Mouse (Mus musculus) MEL (cell line): ENCODE data around the gene Gpsm3. TPM values are rescaled to one million over a fixed set of nuclear protein-coding genes. Genes with fewer than 3 reads are reported as not detected.
A peak's percentile ranks its signal among the peaks of the same experiment; 100 is the strongest.

ENCODE experiments used
- DNase-seq: peaks from one replicate; pipeline ENCODE4 v3.0.0; 2011; ENCODE audit warnings: low read depth, low spot score
- H3K27ac ChIP-seq: 2 replicates; pipeline ENCODE4 v1.5.1; 2012; ENCODE audit warnings: low read depth, mild to moderate bottlenecking, control low read depth, low read length, moderate library complexity; ENCODE audit not compliant: control insufficient read depth
- H3K27me3 ChIP-seq, 2 experiments: fragments of 150-350 bp in 1 of 2; sonication (generic) in 1 of 2; 2 replicates each; pipeline ENCODE4 v1.6.1; 2012; ENCODE audit warnings: low read length in 2 of 2, mild to moderate bottlenecking in 2 of 2, improper control_type of control experiment in 1 of 2, moderate library complexity in 1 of 2; ENCODE audit not compliant: insufficient read depth in 2 of 2, control insufficient read depth in 1 of 2
- H3K36me3 ChIP-seq, 2 experiments: 2 replicates each; pipeline ENCODE4 v1.6.1; 2012 to 2014; ENCODE audit warnings: low read length in 2 of 2, improper control_type of control experiment in 1 of 2, inconsistent platforms in 1 of 2, mild to moderate bottlenecking in 1 of 2; ENCODE audit not compliant: insufficient read depth in 2 of 2, control insufficient read depth in 1 of 2
- H3K4me1 ChIP-seq, 2 experiments: fragments of 150-350 bp in 1 of 2; sonication (generic) in 1 of 2; 2 replicates each; pipeline ENCODE4 v1.6.1; 2012; ENCODE audit warnings: low read length in 2 of 2, improper control_type of control experiment in 1 of 2, mild to moderate bottlenecking in 1 of 2; ENCODE audit not compliant: insufficient read depth in 2 of 2, control insufficient read depth in 1 of 2
- H3K4me3 ChIP-seq, 2 experiments: fragments of 150-350 bp in 1 of 2; sonication (generic) in 1 of 2; 2 replicates each; pipeline ENCODE4 v1.5.1; 2012; ENCODE audit warnings: low read depth in 2 of 2, low read length in 2 of 2, mild to moderate bottlenecking in 2 of 2, moderate library complexity in 2 of 2, control low read depth in 1 of 2, improper control_type of control experiment in 1 of 2; ENCODE audit not compliant: control insufficient read depth in 1 of 2, insufficient read depth in 1 of 2
- H3K79me2 ChIP-seq: 2 replicates; pipeline ENCODE4 v1.6.1; 2012; ENCODE audit warnings: mild to moderate bottlenecking, low read length, moderate library complexity; ENCODE audit not compliant: control insufficient read depth, poor library complexity, insufficient read depth
- H3K9ac ChIP-seq: 2 replicates; pipeline ENCODE4 v1.6.1; 2012; ENCODE audit warnings: low read depth, mild to moderate bottlenecking, control low read depth, low read length, moderate library complexity; ENCODE audit not compliant: control insufficient read depth, poor library complexity, severe bottlenecking
- H3K9me3 ChIP-seq: fragments of 150-350 bp; sonication (generic); replicated peaks from 2 replicates; pipeline ENCODE4 v1.6.1; 2012; ENCODE audit warnings: mild to moderate bottlenecking, low read length, improper control_type of control experiment, moderate library complexity; ENCODE audit not compliant: insufficient read depth
- CTCF ChIP-seq, 3 experiments: IDR thresholded peaks in 2 of 3; conservative IDR thresholded peaks in 1 of 3; 2 replicates each; pipeline ENCODE4 v1.5.1; 2011 to 2012; ENCODE audit warnings: low read length in 3 of 3, low read depth in 2 of 3, mild to moderate bottlenecking in 2 of 3, improper control_type of control experiment in 1 of 3, inconsistent platforms in 1 of 3, mixed read lengths in 1 of 3, moderate library complexity in 1 of 3; ENCODE audit not compliant: control insufficient read depth in 1 of 3, insufficient read depth in 1 of 3, poor library complexity in 1 of 3, severe bottlenecking in 1 of 3
- E2F4 ChIP-seq: IDR thresholded peaks from 2 replicates; pipeline ENCODE4 v1.6.1; 2011; ENCODE audit warnings: low read depth, low read length, improper control_type of control experiment, borderline replicate concordance
- EP300 ChIP-seq, 2 experiments: IDR thresholded peaks; 2 replicates each; pipeline ENCODE4 v1.6.1; 2011; ENCODE audit warnings: improper control_type of control experiment in 2 of 2, low read length in 2 of 2, low read depth in 1 of 2, mild to moderate bottlenecking in 1 of 2
- GABPA ChIP-seq: IDR thresholded peaks from 2 replicates; pipeline ENCODE4 v1.6.1; 2012; ENCODE audit warnings: low read depth, mild to moderate bottlenecking, inconsistent platforms, low read length, improper control_type of control experiment, moderate library complexity
- JUND ChIP-seq: IDR thresholded peaks from 2 replicates; pipeline ENCODE4 v1.6.1; 2011; ENCODE audit warnings: low read depth, mild to moderate bottlenecking, improper control_type of control experiment, low read length
- MEF2A ChIP-seq: IDR thresholded peaks from 2 replicates; pipeline ENCODE4 v1.6.1; 2014; ENCODE audit warnings: low read depth, mild to moderate bottlenecking, inconsistent platforms, low read length, improper control_type of control experiment; ENCODE audit not compliant: poor library complexity, insufficient replicate concordance, severe bottlenecking; ENCODE audit errors: extremely low read depth
- MXI1 ChIP-seq: IDR thresholded peaks from 2 replicates; pipeline ENCODE4 v1.6.1; 2011; ENCODE audit warnings: mild to moderate bottlenecking, low read depth, low read length, improper control_type of control experiment
- MYB ChIP-seq: IDR thresholded peaks from 2 replicates; pipeline ENCODE4 v1.6.1; 2011; ENCODE audit warnings: mild to moderate bottlenecking, low read depth, low read length, improper control_type of control experiment
- SIN3A ChIP-seq: IDR thresholded peaks from 2 replicates; pipeline ENCODE4 v1.6.1; 2012; ENCODE audit warnings: low read length, improper control_type of control experiment, inconsistent platforms
- SMC3 ChIP-seq: IDR thresholded peaks from 2 replicates; pipeline ENCODE4 v1.6.1; 2011; ENCODE audit warnings: low read depth, low read length, improper control_type of control experiment
- TAL1 ChIP-seq: IDR thresholded peaks from 2 replicates; pipeline ENCODE4 v1.6.1; 2012; ENCODE audit warnings: mild to moderate bottlenecking, inconsistent platforms, low read length, moderate library complexity, mixed read lengths
- TBP ChIP-seq: IDR thresholded peaks from 2 replicates; pipeline ENCODE4 v1.8.0; 2011; ENCODE audit warnings: low read depth, low read length, improper control_type of control experiment
- TCF12 ChIP-seq: IDR thresholded peaks from 2 replicates; pipeline ENCODE4 v1.6.1; 2014; ENCODE audit warnings: low read depth, mild to moderate bottlenecking, inconsistent platforms, low read length, improper control_type of control experiment, moderate library complexity
- UBTF ChIP-seq: IDR thresholded peaks from 2 replicates; pipeline ENCODE4 v1.6.1; 2012; ENCODE audit warnings: low read depth, mild to moderate bottlenecking, inconsistent platforms, low read length, improper control_type of control experiment, moderate library complexity, borderline replicate concordance; ENCODE audit not compliant: insufficient read depth
- USF1 ChIP-seq: IDR thresholded peaks from 2 replicates; pipeline ENCODE4 v1.6.1; 2014; ENCODE audit warnings: low read depth, mild to moderate bottlenecking, inconsistent platforms, low read length, improper control_type of control experiment, moderate library complexity
- USF2 ChIP-seq, 2 experiments: IDR thresholded peaks; 2 replicates each; pipeline ENCODE4 v1.6.1; 2011 to 2012; ENCODE audit warnings: improper control_type of control experiment in 2 of 2, low read length in 2 of 2, borderline replicate concordance in 1 of 2, inconsistent platforms in 1 of 2, low read depth in 1 of 2, mild to moderate bottlenecking in 1 of 2; ENCODE audit not compliant: insufficient read depth in 1 of 2
- ZC3H11A ChIP-seq: IDR thresholded peaks from 2 replicates; pipeline ENCODE4 v1.6.1; 2012; ENCODE audit warnings: low read depth, mild to moderate bottlenecking, inconsistent platforms, low read length, improper control_type of control experiment
- ZKSCAN1 ChIP-seq: IDR thresholded peaks from 2 replicates; pipeline ENCODE4 v1.6.1; 2012; ENCODE audit warnings: low read depth, mild to moderate bottlenecking, inconsistent platforms, low read length, improper control_type of control experiment, moderate library complexity
- polyA plus RNA-seq, 2 experiments: library from polyadenylated mRNA; stranded (reverse) in 1 of 2; unstranded in 1 of 2; fragments of >175 nt in 1 of 2; fragments of >200 nt in 1 of 2; gene quantifications; 2 replicates each; pipeline versions ENCODE4 v1.2.1 to v1.2.4; 2012; ENCODE audit warnings: low replicate concordance in 2 of 2, low read depth in 1 of 2; ENCODE audit not compliant: insufficient read length in 2 of 2, insufficient read depth in 1 of 2, missing spikeins in 1 of 2
- total RNA-seq: library from RNA; depleted of rRNA; stranded (reverse); fragments of 300-350 nt; gene quantifications from 2 replicates; pipeline ENCODE4 v1.2.3, GENCODE M21; 2012

Gene Gpsm3
- total and polyA plus RNA-seq, 3 experiments, result 10.6 to 37.8 TPM; not detected in 1

GRCm38 (mm10) chr17:34585121-34585520 lies 4.5 kb upstream of the Gpsm3 start:
- Histone ChIP-seq H3K9me3 (no peaks in the 10 kb centered on the region), H3K27ac (no peak overlapping the region), H3K4me1 (peaks cover 7 to 21% of the 10 kb centered on the region in 2 experiments), H3K4me3 (no peak overlapping the region), H3K9ac (no peak overlapping the region), H3K27me3 (no peaks in the 10 kb centered on the region), H3K36me3 (peaks cover 0 to 18% of the 10 kb centered on the region in 2 experiments; a peak in 2 of 4 replicates), H3K79me2 (peaks cover 9% of the 10 kb centered on the region; the same call in 1 of the 2 replicates)
- no peak for TF ChIP-seq MXI1
- TF ChIP-seq TCF12, result no peak
- no peak for TF ChIP-seq ZC3H11A
- TF ChIP-seq MEF2A, result no peak
- TF ChIP-seq SMC3, result no peak
- no peak for TF ChIP-seq UBTF
- TF ChIP-seq MYB, result no peak
- TF ChIP-seq CTCF (IDR thresholded peaks at IDR 0.05 in 2 of 3, conservative IDR thresholded peaks at IDR 0.05 in 1 of 3; ENCODE audit: control insufficient read depth in 1 of 3, insufficient read depth in 1 of 3, low read depth in 2 of 3, low read length in 3 of 3, poor library complexity in 1 of 3, severe bottlenecking in 1 of 3), result no peak
- no peak for TF ChIP-seq JUND
- TF ChIP-seq SIN3A, result no peak
- no peak for TF ChIP-seq ZKSCAN1
- no peak for TF ChIP-seq USF2 (IDR thresholded peaks at IDR 0.05; ENCODE audit: borderline replicate concordance in 1 of 2, insufficient read depth in 1 of 2, low read depth in 1 of 2, low read length in 2 of 2)
- TF ChIP-seq TAL1, result no peak
- TF ChIP-seq TBP, result no peak
- no peak for DNase-seq

- H3K9ac ChIP-seq, result peak overlapping the region; percentile 92
Observed at GRCm38 (mm10) chr17:34585877-34586771, 3.5 kb upstream of the Gpsm3 start.

More at GRCm38 (mm10) chr17:34585877-34586771, 3.5 kb upstream of the Gpsm3 start:
- Histone ChIP-seq H3K36me3 (peaks cover 0 to 24% of the 10 kb centered on the region in 2 experiments; a peak in 2 of 4 replicates), H3K79me2 (peaks cover 9% of the 10 kb centered on the region; the same call in 1 of the 2 replicates), H3K27ac (no peak overlapping the region)
- TF ChIP-seq USF1, result no peak
- no peak for TF ChIP-seq TCF12
- TF ChIP-seq TAL1, result no peak
- no peak for TF ChIP-seq USF2 (IDR thresholded peaks at IDR 0.05; ENCODE audit: borderline replicate concordance in 1 of 2, insufficient read depth in 1 of 2, low read depth in 1 of 2, low read length in 2 of 2)
- no peak for TF ChIP-seq SMC3
- no peak for TF ChIP-seq GABPA
- TF ChIP-seq MYB, result no peak
- TF ChIP-seq E2F4, result no peak
- TF ChIP-seq EP300 (IDR thresholded peaks at IDR 0.05; ENCODE audit: low read depth in 1 of 2, low read length in 2 of 2), result no peak
- TF ChIP-seq, all 39 proteins: peak for 0
- DNase-seq, result no peak
- peaks cover 8 to 30% of the 10 kb centered on the region in 2 experiments for H3K4me1 ChIP-seq
- no peaks in the 10 kb centered on the region for H3K27me3 ChIP-seq
- no peaks in the 10 kb centered on the region for H3K9me3 ChIP-seq
- peak overlapping the region; percentile 92 to 99 for H3K4me3 ChIP-seq
